Mouse (Mus musculus) urinary bladder, postnatal 14 days (tissue): Measurements from ENCODE around the gene Tyms.
"Not testable (repeated sequence)": the region's sequence is repeated elsewhere in the genome, so short reads cannot be mapped to it uniquely, and the experiment has no call there.

ENCODE experiments used
- DNase-seq: peaks from one replicate; pipeline ENCODE4 v3.0.0; 2021; ENCODE audit warnings: low spot score

Gene Tyms

DNA sequence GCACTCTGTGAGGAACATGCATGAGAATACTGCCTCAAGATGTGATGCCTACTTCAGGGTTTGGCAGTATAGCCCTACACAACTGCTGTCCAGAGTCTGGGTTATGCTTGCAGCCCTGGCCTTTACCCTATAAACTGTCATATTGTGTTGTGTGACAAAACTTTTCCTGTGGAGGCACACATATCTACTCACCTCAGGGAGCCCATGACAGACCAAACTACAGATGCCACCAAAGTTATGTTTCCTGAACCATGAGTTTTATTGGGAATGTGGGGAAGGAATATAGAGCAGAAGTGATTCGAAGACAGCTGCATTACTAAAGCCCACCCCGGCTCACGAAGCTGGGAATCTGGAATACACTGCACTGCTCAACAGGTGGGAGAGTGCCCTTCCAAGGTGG, 29.9 kb upstream of the Tyms start:
- no peak for DNase-seq

DNA sequence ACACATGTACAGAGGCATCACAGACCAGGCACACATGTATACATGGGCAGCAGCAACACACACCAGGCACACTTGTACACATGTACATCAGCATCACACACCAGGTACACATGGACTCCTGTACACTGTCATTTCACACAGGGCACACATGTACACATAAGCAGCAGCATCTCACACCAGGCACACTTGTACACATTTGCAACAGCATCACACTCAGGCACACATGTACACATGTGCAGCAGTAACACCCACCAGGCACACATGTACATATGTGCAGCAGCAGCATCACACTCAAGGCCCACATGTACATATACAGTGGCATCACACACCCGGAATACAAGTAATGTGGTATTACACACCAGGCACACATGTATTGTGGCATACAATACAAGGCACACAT, 24.8 kb upstream of the Tyms start:
- DNase-seq: no peak

DNA sequence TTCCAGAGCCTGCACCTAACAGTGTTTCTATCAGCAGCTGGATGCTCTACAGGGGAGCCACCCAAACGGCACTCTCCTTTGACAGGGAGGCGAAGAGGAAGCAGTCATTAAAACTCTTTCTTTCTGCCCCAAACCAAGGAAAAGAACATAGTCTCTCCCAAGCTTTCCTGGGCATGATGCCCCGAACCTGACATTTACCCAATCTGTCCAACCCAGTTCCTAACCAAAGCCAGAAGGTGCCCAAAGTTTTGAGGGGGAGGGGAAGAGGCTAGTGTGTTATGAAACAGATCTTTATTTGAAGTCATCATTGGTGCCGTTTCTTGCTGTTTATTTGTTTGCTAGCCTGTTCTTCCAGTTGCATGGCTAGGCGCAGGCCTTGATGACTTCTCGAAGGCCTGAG, 22.3 kb upstream of the Tyms start:
- DNase-seq: no peak

DNA sequence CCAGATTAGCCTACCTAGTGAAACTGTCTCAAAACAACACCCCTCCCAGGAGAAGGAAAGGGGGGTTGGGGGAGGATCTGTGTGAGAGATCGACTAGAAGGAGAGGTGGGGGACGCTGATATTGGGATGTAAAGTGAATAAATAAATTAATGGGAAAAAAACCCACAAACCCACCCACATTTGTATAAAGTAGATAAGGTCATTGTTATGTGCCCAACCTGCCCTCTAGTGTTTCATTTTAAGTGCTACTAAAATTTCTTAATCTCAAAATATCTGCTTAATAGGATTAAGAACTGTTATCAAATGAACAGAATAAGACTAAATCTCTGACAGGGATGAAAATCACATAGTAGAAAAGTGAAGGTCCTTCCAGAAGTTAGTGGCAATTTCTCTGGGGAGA, 21.0 kb upstream of the Tyms start:
- DNase-seq: no peak

DNA sequence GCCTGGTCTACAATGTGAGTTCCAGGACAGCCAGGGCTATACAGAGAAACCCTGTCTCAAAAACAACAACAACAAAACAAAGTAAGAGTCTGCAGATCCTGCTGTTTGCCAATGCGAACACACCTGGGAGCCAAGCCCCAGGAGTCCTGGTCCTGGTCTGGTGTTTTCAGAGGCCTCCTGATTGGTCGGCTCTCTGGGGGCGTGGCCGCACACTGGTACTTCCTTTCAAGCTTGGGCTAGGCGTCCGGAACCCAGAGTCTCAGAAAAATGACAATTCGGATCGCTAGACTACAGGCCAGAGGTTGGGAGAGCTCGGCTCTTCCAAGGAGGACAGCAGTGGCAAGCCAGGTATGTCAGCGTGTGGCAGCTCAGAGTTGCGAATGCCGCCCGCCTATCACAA, 19.3 kb upstream of the Tyms start:
- DNase-seq: no peak

DNA sequence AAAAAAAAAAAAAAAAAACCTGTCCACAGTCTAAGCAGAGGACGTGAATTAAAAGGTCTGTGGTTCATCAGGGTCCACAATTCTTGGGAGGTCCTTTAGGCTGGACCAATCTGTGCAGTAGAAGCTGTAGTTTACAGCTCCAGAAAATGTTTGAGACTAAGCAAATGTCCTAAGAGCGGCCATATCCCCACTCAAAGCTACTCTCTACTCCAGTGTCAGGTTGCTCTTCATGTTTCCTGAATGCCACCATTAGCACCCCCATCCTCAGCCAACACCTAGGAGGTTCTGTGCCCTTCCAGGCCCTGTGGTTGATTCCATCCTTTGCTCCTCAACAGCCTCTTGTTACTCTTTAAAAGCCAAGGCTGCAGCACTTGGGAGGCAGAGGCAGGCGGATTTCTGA, 1.0 kb downstream of the Tyms start:
- no peak for DNase-seq

DNA sequence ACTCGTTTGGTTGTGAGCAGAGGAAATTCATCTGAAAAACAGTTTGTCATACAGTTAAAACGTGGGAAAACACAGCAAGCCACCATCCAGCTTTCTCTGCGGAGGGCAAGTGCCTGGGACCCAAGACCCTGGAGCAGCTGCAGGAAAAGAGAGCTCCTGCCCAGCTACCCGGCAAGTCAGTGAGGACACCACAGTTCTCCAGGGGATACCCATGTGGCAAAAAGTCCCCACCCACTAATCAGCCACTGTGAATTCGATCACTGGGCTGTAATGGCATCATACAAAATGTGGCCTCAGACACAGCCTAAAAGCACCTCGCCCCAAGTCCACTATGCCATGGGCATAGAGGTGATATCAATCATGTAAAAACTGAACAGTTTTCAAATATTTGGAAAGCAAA, 1.7 kb downstream of the Tyms start:
- no peak for DNase-seq

DNA sequence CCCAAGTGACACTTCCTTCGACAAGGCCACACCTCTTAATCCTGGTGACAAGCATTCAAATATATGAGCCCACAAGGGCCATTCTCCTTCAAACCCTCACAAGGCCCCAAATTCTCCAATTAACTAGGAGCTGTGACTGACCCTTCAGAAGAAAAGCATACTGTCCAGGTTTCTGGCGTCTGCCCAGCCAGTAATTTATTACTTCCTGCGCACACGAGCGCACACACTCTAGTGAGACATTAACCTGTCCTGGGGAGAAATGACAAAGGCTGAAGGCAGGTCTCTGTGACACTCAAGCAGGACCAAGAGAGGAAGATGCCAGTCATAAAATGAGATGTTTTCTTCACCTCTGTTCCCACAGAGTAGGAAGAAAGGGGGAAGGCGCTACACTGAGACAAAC, 5.7 kb downstream of the Tyms start:
- no peak for DNase-seq

DNA sequence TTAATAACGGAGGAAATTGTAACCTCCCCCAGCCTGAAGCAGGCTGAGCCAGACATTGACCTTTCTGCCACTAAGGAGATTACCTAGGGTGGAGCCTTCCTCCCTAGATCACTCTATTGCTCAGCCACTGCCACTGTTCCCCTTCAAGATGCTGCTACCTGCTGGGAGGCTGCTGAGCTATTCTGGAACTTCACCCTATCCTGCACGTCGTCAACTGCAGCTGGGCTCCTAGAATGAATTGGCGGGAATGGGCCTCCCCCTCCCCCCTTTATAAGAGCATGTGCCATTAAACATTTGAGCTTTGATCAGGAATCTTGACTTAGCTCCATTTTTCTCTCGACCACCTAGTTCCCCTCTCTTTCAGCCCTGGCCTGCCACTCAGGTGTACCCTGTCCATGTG, 13.8 kb downstream of the Tyms start:
- DNase-seq: not testable (repeated sequence)

DNA sequence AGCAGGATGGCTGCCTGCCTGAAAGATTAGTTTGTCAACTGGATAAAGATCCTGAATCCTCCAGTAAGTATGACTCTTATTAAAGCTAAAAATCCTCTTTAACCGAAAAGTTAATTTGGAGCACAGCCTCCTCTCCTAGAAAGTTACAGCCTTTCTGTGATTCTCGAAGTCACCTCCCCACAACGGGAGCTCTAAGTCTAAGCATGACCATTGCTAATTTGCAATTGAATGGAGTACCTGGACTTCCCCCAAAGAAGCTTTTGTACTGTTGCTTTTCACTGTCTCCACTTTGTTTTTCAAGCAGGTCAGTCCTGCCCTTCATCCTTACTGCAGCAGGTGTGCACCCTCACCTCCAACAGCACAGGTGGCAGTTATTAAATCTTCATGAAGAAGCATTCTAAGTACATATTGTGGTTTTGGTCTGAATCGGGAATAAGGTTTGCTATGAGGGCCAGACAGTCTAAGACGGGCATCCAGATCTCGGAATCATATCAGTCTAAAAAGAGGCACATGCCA, 15.1 kb downstream of the Tyms start:
- DNase-seq: no peak

DNA sequence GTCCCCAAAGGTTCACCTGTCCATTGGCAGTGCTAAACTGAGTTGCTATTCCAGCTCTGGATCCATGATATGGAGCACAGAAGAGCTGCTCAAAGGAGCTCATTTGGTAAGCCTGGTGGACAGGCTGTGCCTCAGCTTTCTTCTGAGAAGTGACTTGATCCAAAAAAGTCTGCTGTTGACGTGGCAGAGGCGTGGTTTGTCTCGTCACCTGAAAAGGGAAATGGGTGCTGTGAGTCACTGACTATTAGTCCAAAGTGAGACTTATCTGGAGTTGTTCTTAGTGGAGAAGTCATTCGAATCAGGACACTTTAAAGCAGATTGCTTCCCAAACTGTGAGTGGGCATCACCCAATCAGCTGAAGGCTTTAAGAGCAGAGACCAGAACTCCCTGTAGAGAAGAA, 33.6 kb downstream of the Tyms start:
- DNase-seq: not testable (repeated sequence)

DNA sequence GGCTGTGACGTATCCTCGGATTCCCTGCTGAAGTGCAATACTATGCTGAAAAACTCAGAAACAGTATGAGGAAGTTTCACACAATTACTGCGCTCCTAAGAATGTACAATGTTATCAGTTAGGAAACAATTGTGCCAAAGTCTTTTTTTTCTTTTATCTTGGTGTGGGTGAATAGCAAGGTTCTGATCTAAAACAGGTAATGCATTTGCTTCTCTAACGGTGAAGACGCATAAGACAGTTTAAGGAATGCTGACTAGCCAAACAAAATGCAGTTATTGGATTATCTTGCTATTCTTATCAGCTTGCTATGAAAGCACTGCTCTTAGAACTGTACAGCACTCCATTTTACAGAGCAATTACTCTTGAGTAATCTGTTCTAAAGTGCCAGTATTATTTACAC, 34.1 kb downstream of the Tyms start:
- not testable (repeated sequence) for DNase-seq

DNA sequence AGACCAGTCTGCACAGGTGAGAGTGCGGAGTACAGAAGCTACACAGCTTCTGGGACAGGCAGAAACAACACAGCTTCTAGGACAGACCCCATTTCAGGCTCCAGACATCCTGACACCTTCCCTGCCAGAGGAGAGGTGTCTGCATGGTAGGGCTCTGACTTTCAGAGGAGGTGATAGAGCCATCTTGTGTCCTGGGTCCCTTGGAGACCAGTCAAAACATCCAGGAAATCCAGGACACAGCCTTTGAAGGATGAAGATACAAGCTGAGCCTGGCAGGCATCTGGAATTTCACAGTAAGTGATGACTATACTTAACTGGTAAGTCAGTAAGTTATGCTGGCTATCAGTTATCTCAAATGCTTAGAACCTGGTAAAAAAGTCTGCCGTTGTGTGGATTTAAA, 36.3 kb downstream of the Tyms start:
- DNase-seq: not testable (repeated sequence)

DNA sequence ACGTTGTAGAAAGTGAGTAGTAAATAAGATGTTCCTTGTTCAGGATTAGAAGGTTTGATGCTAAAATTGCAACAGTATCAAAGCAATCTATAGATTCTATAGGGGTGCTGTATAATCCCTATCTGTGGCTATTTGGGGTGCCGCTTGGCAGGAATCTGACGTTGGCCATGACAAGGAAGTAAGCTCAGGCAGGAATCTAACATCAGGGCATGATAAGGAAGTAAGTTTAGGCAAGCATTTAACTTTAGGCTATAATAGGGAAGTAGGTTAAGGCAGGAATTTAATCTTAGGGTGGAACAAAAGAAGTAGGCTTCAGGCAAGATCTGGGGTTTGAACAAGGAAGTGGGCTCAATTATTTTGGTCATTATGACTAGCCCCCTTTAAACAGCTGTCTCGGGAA, 37.6 kb downstream of the Tyms start:
- not testable (repeated sequence) for DNase-seq

DNA sequence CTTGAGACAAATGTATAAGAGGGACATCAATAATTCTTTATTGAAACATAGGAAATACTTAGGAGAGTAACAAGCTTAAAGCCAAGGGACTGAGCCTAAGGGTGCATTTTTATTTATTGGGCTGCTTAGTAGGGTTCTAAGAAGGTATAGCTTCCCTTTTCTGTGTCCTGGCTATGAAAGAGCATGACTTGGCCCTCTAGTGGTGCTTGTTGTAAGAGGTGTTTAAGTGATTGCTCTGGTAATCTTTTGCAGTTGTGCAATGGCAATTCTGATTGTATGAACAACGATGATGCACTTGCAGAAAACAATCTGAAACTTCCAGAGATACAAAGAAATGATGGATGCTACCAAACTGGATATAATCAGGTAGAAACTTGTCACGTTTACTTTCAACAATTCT, 58.8 kb downstream of the Tyms start:
- DNase-seq: peak; percentile 18

DNA sequence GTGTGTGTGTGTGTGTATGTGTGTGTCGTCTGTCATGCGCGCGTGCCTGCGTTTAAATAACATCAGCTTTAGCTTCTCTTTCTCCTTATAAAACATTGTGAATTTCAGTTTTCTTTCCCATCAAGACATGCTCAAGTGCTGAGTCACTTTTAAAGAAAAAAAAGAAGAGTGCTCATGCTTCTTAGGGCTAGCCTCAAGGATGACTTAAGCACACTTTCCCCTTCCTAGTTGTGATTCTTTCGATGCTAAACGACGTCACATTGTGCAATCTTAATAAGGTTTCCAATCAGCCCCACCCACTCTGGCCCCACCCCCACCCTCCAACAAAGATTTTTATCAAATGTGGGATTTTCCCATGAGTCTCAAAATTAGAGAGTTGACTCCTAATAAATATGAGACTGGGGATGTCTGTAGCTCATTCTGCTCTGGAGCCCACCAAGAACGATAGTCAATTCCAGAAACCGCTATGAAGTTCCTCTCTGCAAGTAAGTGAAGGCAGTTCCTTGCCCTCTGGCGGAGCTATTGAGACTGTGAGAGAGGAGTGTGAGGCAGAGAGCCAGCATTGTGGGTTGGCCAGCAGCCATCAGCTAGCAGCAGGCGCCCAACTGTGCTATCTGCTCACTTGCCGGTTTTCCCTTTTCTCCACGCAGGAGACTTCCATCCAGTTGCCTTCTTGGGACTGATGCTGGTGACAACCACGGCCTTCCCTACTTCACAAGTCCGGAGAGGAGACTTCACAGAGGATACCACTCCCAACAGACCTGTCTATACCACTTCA, 60.5 kb downstream of the Tyms start, which contains the start of gene Il6:
Gene Il6 (plus strand): TSS at position 389 of the 778 bp plus-strand sequence.
- peak; percentile 89 for DNase-seq
